Mouse (Mus musculus): ENCODE measurements at regions not wholly inside any gene's neighbourhood (a gene's known extent, or its start where the extent isn't known, plus 50 kb on each side); places are given as distances from the start of the nearest gene placed in this dataset.

DNA sequence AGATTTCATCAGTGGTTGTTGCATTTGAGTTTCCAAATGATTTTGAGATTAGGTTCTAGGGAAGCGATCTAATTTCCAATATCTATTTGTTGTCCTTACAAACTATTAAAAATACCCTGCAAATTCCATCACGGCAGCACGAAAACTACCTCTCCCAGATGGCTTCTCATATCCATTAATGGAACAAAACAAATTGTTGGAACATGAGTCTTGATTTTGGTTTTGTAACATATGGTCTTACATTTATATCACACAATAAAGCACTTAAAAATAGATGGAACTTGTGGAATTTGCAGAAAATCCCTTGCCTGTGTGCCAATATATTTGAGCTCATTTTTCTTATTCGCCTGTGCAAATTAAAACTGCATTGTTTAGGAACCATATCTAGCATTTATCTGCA, 368.1 kb upstream of the Syt1 start:
- no peak for TF ChIP-seq GATA1 (IDR thresholded peaks at IDR 0.05; ENCODE audit: borderline replicate concordance, low read length)
- no peak for TF ChIP-seq FLI1 (IDR thresholded peaks at IDR 0.05; ENCODE audit: low read length)

Data from megakaryocyte, embryonic 14.5 days (primary cell).